Mouse (Mus musculus): Measurements from ENCODE around the gene Ccdc32.
A peak's percentile ranks its signal among the peaks of the same experiment; 100 is the strongest.

The Ccdc32 gene

DNA sequence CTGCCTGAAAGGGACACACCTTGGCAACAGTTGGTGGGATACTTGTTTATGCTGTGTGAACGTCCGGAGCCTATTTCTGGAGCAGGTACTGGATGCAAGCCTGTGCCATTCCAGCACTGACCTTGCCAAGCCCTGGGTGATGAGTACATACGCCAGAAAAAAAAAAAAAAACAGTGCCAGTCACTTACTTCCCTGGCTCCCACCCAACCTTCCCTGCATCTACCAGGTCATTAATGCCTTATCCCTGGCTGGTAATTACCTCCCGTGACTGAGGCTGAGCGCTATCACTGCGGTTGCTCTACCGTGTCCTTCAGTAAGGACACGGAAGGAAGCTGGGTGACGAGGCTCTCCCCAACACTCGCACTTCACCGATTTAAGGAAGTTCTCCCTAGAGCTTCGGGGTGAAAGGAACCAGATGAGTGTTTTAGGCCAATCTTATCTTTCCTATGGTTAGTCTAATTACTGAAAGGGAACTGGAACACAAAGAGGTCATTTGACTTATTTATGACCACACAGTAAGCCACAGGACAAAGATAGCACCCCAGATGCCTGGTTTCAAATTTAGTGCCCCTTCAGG lies 13.5 kb downstream of the Ccdc32 start:
- DNase-seq (ENCODE audit: low spot score in 2 of 2) = no peak

DNA sequence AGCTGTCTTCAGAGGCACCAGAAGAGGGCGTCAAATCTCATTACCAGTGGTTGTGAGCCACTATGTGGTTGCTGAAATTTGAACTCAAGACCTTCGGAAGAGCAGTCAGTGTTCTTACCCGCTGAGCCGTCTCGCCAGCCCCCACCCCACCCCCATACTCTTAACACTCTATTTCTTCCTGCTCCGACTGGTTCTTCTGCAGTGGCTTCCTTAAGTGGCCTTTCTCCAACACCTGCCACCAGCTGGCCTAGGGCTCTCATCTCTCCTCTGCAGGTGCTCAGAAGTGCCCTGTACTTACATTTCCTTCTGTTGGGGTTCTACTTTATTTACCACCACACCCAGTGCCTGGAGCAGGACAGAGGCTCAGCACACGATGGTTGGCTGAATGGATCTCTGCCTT lies 14.2 kb downstream of the Ccdc32 start:
- no peak for DNase-seq (ENCODE audit: low spot score in 2 of 2)

DNA sequence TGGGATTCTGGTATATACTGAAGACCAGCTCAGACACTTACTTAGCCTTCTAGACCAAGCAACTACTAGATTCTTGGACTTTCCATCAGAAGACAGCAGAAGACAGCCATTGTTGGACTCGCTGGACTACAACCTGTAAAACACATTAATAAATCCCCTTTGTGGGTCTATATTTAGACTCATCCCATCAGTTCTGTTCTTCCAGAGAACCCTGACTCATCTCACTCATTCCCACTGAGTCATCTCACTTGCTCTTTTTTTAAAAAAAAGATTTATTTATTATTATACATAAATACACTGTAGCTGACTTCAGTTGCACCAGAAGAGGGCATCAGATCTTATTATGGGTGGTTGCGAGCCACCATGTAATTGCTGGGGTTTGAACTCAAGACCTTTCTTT lies 19.8 kb downstream of the Ccdc32 start:
- no peak for DNase-seq (ENCODE audit: low spot score in 2 of 2)

DNA sequence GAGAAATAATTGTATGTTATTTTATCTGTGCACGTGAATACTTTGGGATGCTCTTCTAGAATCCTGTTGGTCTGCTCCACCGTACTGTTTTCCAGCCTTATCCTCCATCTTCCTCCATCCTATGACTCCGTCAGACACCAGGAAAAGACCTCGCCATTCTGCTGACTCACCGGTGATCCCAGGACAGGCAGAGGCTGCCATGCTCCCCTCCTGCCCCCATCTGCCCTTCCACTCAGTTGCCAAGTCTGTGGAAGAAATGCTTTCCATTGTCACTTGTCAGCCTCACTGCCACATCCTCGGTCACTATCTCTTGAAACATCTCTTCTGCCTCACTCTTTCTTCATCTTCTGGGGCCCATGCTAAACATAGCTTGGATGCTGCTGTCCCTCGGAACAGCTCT lies 22.3 kb downstream of the Ccdc32 start:
- DNase-seq (ENCODE audit: low spot score in 2 of 2) = no peak

DNA sequence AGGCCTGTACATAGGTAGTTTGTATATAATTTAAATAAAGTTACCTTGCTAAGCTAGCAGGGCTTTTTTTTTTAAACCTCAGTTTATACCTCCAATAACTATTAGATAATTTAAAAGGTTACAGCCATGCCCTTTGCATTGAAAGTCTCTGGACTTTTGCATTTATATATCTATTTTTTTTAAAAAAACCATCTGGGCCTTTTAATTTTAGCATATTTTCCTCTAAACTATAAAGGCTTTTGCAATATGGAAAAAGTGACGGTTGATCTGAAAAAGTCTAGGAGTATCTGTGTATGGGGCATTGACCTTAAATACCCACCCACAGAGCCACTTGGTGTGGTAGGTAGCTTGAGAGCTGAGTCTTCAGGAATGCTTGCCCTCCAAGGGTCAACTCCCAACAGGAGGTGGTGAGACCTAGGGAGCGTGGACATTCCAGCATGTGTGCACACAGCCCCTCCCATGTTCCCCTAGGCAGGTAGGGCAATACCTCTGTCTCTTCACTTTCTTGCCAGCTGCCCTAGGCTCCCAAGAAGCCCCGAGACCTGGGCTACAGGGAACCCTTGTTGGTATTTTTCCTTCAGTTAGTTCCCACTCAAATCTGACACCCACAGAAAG lies 30.1 kb downstream of the Ccdc32 start:
- no peak for DNase-seq (ENCODE audit: low spot score in 2 of 2)

DNA sequence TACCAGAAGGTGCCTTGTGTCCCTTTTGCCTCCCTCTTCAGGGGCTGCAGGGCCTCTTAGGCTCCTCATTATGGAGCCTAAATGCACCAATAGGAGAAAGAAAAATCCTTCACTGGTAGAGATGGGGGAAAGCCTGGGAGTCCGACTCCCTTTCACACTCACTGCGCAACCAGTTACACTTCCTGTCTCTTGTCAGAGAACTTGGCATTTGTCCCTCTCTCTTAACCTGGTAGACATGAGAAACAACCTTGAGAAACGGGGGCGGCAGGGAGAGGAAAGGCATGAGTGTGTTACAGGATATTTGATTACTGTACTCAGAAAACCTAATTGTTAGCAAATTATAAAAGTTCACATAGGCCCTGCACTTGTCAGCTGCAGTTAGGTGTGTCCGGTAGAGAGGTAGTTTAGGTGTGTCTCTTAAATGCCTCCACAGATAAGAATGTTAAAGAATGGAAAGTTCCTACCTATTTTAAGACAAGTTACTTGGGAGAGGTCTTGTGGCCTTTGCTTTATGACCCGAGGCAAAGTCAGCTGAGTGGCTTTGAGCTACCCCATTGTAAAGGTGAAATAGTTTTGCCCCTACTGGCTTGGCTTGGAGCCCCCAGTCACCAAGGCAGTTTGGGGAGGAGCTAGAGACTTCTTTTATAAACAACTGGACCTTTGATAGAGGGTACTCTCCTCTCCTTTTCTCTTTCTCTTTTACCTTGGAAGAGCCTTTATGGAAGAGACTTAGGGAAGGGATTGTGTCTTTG lies 30.9 kb downstream of the Ccdc32 start:
- no peak for DNase-seq (ENCODE audit: low spot score in 2 of 2)

DNA sequence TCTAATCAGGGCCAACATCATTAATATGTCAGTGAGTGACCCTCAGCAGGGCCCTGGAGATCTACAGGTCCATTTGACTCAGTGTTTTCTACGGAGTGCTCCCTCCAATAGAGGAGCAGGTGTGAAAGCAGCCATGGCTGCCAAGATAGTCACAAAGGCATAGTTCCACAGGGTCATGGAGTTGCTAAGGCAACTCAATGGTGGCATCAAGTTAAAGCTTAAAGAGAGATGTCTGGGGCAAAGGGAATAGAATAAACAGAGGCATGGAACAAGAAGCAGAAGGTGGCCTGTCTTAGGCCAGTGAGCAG lies 32.4 kb downstream of the Ccdc32 start:
- DNase-seq (ENCODE audit: low spot score in 2 of 2) = no peak

DNA sequence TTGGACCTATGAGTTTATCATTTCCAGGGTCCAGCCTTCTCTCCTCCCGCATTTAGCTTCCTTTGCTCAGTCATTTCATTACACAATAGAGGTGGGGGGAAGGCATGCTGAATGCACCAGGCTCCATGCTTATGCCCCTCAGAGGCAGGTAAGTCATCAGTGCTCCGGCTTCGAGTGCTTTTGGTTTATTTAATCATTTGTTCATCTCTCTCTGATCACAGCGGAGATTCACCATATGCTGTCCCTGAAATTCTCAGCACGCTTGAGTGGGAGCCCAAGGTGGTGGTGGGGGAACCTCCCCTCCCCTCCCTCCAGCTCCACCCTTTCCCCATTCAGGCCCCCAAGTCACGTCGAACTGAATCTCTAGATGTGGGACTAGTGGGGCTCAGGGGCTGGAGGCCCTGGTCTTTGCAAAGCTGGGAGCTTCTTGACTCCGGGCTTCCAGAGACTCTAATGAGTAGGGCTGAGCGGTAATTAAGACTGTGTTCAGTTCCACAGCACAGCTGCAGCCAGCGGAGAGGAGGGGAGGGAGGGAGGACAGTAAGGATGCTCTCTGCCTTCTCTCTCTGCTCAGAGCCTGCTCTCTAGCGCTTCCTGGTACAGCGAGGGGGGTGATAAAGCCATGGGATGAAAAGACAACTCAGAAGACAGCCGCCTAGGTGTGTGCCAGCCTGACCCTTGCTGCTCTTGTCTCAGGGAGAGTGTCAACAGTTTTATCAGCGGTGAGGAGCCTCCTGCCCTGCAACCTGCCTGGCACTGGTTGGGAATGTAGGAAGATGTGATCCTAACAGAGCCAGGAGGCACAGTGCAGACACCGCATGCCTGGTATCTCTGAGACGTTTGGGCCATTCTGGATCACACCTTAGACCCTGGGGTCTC lies 33.0 kb downstream of the Ccdc32 start:
- DNase-seq (ENCODE audit: low spot score in 2 of 2) = peak; percentile 15 to 18

DNA sequence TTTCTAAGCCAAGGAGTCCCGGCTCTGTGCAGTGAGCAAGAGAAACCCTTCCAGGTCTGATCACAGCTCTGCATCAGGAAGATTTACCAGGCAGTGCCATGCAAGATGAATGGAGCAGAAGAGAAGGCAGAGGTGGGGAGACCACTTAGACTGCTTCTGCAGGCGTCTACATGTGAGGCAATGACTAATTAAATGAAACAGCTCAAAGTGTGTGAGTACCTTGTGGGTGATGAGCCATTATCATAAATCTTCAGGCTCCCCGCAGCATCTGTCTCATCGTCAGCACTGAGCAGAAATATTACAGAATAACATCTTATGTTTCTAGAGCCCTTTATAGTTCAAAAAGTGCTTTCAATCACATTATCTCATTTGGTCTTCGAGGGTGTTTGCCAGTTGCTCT lies 33.7 kb downstream of the Ccdc32 start:
- no peak for DNase-seq (ENCODE audit: low spot score in 2 of 2)

DNA sequence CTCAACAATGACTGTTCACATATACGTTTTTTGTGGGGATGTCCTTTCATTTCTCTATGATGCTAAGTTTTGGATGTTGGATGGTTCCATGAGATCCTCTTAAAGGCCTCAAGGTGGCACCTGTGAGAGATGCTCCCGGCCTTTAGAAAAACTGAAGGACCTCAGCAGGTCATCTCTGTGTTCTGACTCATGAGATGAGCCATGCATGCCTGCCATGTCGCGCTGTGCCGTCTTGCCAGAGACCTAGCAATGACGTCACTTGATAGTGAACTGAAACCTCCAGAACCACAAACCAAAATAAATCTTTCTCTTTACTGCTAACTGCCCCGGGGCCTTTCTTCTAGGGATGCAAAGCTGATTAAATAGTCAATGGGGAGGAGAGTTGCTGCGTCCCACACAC lies 45.4 kb downstream of the Ccdc32 start:
- no peak for DNase-seq (ENCODE audit: low spot score in 2 of 2)

DNA sequence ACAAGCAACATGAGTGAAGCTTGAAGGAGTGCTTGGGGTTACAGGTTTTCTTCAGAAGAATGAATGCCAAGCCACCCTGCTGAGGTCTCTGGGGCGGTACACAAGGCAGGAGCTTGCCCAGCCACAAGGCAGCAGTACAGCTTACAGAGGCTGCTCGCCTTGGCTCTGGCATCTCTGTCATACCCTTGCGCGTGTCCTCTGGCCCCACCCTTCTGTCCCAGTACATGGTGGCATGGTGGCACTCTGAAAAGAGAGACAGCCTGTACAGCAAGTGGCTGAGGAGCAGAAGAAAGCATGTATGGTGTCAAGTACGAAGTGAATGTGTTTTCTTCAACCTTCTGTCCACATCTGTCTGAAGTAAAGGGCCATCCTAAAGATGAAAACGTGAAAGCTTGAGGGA lies 48.4 kb downstream of the Ccdc32 start:
- DNase-seq (ENCODE audit: low spot score in 2 of 2) = no peak

DNA sequence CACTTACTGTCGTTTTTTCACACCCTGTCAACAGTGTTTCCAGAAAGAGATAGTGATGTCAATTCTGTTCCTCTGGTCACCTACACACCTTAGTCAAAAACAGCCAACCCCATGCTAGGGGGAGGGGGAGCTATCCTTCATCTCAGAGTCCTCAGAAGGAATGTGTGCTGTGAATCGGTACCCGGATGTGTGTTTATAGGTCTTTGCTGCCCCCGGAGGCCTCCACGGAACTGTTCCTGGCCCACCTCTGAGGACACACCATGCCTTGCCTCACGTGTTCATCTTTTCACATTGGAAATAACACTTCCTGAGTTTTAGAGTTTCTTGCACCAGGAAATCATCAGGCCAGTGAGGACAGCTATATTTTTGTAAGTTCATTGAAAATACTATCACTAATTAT lies 51.1 kb downstream of the Ccdc32 start:
- no peak for DNase-seq (ENCODE audit: low spot score in 2 of 2)

DNA sequence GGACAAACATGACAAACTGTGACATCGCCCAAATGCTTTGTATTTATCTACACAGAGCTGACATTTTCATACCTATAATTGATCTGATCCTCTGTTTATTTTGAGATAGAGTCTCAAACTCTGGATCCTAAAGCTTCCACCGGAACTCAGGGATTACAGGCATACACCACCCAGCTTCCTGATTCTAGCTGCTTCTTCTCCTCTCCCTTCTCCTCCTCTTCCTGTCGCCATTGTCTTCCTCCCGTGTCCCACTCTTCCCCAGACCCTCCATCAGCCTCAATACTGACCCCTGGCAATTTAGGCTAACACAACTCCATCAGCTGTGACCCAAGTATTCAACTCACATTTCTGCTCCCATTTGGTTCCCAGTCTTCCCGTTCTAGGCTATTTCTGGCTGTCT lies 52.3 kb downstream of the Ccdc32 start:
- no peak for DNase-seq (ENCODE audit: low spot score in 2 of 2)

DNA sequence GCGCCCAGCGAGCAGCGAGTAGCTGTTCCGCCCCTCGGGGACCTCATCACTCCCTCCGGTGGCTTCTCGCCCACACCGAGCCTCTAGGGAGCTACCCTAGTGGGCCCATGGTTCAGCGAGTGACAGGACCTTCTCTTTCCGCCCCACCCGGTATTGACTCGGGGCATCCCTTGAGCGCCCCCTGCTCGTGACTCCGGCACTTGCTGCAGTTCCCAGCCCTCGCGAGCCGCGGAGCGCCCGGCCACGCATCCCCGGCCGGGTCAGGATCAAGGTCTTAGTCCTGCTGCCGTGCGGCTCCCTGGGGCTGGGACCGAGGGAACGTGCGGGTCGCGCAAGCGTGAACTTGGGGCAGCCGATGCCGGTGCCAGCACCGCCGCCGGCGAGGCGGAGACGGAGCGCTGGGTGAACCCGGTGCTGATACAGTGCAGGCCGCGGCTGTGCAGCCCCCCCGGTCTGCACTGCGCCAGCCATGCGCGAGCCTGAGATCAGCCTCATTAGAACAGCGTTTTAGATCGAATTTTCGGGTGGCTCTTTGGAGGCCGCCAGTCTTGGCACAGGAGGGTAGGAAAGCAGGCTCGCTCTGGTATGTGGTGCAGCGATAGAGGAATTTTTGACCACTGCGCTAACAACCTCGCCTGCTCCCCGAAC lies 52.8 kb downstream of the Ccdc32 start:
- peak; percentile 63 to 83 for DNase-seq (ENCODE audit: low spot score in 2 of 2)

DNA sequence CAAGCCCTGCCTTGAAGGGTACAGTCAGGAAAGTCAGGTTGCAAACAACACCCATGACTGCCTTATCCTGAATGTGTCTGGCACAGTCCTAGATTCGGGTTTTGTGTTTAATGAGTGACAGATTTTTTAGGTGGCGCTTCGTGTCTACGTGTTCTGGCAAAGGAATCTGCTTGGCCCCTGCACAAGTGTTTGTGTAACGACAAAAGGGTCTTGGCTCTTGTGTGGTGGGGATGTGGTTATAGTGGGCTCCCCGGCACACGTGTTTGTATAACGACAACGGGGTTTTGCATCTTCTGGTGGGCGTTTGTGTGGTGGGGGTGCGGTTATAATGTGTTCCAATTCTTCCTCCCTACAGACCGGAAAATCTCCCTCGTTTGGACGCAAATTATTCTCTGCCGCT lies 53.3 kb downstream of the Ccdc32 start:
- DNase-seq (ENCODE audit: low spot score in 2 of 2) = no peak

DNA sequence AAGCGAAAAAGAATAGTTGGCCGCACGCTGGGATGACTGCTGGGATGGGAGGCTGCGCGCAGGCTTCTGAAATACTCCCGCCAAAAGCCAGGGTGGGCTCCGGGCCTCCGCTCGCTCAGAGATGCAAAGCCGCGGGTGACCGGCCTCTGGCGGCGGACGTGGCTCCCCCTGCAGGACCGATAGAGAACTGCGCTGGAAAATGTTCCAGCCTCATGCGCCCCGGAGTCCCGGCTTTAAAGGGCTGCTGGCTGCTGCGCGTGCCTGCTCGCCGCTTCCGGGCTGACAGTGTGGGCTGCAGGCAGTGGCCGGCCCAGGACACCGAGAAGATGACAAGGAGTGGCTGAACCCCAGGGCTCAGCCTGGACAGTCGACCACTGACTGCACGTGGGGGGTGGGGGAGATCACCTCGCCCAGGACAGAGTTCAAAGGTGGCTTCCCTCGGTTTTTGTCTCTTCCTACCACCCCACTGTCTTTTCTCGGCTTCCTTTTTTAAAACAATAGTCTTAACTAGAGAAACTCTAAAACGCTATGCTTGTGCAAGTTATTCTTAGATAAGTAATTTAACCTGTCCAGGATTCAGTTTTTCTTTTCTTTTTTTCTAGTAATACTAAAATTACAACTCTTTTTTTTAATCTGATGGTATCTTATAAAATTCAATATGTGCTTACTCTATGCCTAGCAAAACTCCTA lies 56.4 kb downstream of the Ccdc32 start:
- DNase-seq (ENCODE audit: low spot score in 2 of 2) = peak; percentile 67 to 85

DNA sequence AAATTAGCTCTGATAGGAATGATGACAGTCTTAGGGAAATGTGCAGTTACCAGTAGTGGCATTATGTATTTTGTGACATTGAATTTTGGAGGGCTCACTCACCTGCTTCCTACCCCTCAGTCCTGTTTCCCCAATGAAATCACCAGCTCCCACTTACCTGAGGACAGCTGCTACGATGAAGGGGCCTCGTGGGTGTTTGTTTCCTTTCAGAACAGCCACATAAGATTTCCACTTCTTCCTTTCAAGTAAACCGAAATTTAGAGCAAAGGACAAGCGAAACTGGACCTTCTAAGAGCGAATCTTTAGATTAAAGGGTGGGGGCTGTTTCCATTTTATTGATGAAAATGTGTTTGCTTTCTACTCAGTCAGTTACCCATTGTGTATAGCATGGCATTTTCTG lies 57.1 kb downstream of the Ccdc32 start:
- no peak for DNase-seq (ENCODE audit: low spot score in 2 of 2)

DNA sequence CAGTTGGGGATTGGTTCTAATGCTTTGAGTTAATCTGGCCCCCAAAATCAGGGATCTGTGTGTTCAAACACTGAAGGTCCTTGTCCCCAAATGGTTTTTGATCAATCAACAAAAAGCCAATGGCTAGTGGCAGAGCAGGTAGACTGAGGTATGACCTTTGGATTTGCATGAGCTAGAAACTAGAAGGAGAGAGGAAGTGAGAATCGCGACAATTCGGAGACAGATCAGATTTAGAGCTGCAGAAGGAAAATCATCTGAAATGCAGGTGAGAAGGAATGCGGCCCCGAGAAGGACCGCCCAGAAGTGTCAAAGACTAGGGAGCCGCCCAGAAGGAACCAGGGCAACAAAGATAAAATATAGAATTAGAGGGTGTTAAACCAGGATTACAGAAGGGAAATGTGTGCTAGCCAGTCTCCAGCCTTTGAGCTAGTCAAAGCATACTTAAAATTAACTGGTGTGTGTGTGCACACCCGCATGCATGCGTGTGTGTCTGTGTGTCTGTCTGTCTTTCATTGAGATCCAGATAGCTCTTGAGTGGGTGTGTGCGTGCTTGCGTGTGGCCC lies 59.5 kb downstream of the Ccdc32 start:
- DNase-seq (ENCODE audit: low spot score in 2 of 2) = no peak

Measured in frontal cortex, postnatal 10 days (tissue).